Mouse (Mus musculus): ENCODE data around the gene Tram2. TPM values are rescaled to one million over a fixed set of nuclear protein-coding genes. Genes with fewer than 3 reads are reported as not detected.

The Tram2 gene
- total RNA-seq, 2 experiments from 2014 or later = 1.9 to 2.3 TPM

DNA sequence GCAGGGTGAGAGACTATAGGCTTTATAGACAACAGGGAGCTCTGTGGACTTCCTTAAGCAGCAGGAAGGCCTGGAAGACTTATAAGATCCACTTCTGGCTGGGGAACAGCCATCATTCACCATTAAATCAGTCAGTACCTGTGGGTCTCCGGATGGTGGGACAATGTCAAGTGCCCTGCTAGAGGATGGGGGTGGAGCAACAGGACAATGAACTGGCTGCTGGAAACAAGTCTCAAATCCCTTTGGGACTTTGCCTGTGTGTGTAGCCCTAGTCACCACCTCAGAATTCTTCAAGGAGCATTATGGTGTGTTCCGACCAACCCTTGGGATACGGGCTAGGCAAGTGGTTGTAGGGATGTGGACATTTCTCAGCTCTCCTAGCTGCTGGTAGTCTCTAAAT, 55.9 kb downstream of the Tram2 start:
- DNase-seq (ENCODE audit: low spot score in 2 of 2) = no peak

DNA sequence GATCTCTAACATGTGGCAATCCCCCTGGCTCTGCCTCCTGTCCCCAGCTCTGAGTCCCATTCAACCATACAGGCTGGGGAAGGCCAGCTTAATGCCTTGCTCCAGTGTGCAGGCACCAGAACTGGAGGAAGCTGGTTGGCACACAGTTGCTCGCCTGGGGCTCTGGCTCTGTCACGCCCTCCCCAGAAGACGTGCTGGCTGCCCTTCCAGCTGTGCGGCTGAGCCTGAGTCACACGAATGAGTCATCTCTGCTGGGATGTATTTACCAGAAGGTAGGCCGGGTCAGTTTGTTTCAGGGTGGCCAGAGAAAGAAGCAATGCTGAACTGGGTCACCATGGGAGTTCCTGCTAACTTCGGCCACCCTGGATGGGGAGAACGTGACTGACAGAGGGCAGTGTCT, 64.6 kb downstream of the Tram2 start:
- DNase-seq (ENCODE audit: low spot score in 2 of 2) = no peak

DNA sequence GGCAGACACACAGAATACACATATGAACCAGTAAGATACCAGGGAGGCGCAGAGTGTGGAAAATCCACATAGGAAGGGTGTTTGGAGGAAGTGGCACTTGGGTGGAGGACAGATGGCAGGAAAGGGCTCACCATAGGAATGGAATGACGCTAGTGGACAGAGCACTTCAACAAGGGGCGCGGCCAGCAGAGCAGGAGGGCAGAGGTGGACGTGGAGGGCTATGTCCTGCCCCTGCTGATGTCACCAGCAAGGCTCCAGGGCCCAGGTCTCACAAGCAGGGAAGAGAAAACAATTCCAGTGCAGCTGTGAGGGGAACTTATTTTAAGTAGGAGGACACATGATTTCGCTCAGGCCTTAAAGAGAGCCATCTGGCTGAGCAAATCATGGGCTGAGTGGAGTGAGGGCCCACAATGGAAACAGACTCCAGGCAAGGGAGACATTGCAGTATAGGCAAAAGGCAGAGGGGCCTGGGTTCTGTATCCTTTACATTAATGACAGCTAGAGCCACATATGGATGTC, 68.7 kb downstream of the Tram2 start:
- no peak for DNase-seq (ENCODE audit: low spot score in 2 of 2)

DNA sequence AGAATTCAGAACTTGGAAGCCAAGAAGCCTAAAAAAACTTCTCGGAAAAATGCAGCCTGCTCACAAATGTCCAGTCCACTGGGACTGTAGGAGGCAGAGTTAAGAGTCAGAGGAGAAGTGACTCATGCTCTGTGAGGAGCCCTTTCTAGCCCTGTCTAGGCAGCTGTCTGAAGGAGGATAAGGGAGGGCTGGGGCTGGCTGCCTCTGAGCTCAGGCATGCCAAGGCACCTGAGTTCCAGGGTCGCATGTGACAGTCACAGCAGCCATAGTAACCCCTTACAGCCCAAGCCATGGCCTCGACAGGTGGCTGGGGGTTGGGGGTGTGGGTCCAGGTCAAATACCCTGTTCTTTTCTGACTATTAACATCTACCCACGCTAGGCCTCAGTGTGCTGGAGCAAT, 70.1 kb downstream of the Tram2 start:
- no peak for DNase-seq (ENCODE audit: low spot score in 2 of 2)

DNA sequence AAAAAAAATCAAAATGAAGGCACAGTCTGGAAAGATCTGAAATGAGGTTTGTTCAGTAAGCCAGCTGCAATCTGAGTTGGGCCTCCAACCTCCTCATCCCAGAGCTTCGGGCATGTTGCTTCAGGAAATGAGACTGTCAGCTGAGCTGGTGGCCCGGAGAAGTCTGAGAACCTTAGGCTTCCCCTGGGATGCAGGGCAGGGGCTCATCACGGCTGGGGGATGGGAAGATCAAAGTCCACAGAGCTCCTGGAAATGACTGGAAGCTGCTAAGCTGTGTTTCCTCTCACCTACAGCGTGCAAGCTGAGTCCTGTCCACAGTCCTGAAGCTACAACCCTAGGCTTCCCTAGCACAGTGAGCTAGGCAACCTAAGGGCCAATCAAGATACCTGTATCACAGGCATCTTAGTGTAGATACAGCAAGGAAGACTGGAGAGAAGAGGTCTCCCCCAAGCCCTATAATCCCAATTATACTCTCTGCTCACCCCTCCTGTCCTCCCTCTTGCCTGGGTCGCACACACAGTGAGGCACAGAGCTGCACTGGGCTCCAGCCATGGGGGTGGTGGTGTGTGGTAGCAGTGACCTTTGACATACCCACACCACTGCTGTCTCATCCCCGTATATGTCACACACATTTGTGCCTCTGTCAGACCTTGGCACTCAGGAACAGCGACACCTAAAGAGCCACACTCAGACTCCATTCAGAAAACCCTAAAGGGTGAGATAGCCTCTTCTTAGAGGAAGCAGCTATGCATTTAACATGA, 70.9 kb downstream of the Tram2 start:
- DNase-seq (ENCODE audit: low spot score in 2 of 2) = no peak

DNA sequence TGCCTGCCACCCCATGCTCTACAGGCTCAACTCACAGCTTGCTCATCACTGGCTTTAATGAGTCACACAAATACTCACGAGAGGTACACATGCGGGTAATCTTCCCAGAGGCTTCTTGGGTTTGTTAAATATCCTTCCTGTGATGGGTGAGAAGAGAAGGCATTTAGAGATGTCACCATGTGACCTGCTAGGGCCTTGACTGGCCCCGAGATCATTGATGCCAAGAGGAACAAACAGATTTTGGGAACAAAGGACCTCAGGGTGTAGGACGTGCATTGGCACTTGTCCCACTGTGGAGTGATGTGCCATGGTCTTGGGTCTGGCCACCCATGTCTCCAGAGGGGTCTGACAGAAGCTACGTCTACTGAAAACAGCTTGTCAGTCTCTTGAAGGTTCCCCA, 72.3 kb downstream of the Tram2 start:
- DNase-seq (ENCODE audit: low spot score in 2 of 2) = no peak

DNA sequence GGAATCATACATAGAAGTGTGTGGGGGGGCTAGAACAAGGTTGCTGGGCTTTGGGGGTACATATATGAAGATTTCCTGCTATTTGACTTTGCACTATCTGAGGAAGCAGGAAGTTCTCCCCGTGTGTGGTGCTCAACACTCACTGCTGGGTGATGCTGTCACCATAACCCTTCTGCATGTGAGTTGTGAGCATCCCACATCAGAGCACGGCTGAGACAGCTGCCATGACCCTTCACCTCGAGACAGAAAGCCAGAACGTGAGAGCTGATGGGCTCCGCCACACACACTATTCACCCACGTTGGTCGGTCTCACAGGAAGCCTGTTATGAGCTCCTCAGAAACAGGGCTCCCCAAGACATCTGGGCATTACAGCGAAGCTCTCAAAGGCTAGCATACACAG, 74.4 kb downstream of the Tram2 start:
- no peak for DNase-seq (ENCODE audit: low spot score in 2 of 2)

DNA sequence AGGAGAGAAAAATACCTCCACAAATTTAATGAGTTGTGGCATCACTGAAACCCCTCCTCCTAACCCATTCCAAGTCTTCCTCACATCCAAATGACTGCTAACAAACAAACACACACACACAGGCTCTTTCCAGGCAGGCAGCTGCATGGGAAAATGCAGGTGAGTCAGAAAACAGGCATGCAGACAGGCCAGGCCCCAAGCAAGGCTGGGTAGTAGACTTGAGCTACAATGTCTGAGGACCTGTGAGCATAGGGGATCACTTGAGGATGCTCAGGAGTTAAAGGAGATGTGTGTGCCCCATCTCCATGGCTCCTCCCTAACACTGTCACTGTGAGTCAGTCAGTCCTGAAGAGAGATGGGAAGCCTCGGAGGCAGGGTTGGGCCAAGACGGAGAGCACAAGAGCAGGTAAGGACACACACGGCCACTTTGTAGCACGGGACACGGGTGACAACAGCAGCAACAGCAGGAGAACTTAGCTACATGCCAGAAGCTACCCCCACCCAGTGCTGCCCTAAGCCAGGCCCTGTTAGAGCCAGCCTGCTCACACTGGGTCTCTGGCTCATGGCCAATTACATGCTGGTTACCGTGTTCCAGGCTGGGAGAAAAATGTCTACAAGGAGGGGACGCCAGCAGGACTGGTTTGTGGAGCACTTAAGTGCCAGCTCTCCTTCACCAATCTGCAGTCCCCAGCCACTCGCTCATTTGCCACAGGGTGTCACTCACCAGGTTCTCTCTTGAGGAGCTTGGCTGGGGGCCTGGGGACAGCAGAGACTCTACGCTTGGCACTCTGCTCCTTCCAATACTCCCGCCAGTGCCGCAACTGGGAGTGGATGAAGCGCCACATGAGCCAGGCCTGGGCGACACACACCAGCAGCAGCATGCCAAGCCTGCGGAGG, 76.5 kb downstream of the Tram2 start:
- DNase-seq (ENCODE audit: low spot score in 2 of 2) = peak; percentile 31 to 37

DNA sequence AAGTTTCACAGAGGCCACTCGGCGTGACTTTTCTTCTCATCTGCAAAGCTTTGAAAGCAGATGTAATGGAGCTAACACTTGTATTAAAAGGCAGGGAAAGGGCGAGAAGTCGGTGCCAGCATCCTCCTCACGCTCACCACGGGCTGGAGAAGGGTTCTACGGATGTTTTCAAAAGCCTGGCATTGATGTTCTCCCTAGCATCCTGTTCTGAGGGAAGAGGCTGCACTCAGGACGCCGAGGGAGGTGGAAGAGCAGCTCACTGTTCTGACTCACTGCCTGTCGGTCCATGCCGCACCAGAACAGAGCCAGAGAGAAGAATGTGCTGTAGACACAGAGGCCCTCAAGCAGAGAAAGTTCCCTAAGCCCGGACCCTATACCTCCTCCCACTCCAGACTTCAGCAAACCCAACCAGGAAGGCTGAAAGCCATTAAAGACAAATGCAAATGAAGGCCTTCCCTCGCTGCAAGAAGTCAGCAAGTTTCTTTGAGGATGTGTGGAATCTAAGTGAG, 81.1 kb downstream of the Tram2 start:
- no peak for DNase-seq (ENCODE audit: low spot score in 2 of 2)

DNA sequence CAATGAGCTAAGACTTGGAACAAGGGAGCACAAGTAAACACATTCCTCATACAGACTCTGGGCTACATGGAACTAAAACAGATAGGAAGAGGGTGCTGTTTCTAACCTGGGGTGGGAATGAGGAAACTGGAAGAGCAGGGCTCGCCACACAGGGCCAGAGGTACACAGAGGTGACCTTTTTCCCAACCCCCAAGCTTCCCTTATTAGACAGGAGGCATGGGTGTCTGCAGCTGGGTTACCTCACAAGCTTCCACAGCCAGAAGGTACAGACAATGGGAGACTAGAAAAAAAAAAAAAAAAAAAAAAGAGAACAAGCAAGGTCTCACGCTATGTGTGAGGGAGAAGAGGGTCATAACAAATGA, 81.7 kb downstream of the Tram2 start:
- DNase-seq (ENCODE audit: low spot score in 2 of 2) = no peak

DNA sequence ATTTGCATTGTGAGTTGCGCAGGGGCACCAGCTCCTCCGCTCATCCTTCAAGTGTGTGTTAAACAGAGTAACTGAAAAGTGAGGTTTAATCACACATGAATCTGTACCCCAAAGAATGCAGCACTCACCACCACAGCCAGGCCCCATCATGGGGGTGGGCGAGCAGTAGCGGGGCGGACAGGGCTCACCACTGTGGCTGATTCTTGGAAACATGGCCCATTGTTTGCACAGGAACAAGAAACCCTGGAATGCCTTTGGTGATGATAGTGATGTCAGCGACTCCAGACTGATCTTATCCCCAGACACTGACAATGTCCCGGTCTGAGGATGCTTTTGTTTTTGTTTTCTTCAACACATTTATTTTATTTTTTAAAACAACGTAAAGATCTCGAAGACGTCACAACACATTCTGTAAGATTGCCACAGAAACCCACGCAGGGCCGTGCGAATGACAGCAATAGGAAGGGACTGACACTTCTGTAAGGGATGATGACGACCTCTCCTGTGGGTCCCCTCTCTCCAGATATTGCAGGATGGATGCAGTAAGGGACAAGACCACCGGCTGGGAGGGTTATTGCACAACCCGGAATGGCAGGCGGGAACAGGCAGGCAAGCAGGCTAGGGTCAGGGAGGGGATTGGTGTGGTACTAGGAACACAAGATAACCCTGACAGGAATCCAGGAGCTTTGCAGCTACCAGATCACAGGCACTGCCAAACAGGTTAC, 82.3 kb downstream of the Tram2 start:
- DNase-seq (ENCODE audit: low spot score in 2 of 2) = no peak

DNA sequence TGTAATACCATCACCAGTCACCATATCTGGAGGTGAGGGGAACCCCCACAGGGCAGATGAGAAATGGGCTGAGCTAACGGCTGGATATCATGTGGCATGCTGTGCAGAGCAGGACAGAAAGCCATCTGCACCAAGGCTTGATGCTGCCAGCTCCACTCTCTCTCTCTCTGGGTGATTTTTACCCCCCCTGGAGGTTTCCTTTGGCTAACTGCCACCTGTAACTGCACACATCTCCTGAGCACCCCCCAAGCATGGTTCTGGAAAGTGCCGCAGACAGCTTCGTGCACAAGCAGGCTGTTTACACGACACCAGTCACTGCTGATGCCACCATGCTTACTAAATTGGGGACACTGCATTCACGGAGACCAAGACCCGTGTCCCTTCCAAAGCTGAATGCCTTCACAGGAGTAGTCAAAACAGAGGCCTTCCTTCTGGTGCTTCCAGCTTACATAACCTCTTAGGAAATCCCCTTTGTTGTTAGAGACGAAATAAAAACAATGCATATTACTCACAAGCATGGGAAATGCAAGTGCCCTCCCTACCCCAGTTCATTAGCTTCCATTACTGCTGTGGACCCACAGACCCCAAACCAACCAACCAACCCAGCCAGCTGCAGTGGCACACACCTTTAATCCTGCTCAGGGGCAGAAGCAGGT, 83.6 kb downstream of the Tram2 start:
- DNase-seq (ENCODE audit: low spot score in 2 of 2) = no peak

DNA sequence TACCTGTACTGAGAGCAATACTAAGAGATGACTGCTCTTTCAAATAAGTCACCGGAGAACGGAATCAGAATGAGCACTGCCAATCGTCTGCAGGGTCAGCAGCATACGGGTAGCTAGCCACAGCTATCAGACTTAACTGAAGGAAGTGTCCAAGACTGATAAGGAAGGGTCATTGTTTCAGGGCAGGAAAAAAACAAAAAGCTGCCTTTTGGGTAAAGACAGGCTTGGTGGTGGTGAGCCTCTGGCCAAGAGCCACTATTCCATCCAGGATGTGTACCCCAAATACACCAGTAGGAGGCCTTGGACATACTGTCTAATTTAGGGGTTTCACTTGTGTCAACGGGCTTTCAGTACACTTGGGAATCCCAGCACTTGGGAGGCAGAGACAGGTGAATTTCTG, 84.7 kb downstream of the Tram2 start:
- no peak for DNase-seq (ENCODE audit: low spot score in 2 of 2)

DNA sequence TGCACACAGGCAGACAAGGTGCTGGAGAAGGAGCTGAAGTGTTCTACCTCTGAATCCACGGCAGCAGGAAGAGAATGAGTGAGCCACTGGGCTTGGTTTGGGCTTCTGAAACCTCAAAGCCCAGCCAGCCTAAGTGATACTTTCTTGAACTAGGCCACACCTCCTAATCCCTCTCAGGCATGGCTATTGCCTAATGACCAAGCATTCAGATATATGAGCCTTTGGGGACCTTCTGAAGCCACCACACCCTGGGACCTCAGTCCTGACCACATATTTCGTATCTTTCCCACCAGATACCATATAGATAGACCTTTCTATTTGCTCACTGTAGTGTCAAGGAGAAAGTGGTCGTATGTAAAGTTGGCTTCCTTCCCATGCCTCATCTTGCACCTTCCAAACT, 85.3 kb downstream of the Tram2 start:
- no peak for DNase-seq (ENCODE audit: low spot score in 2 of 2)

DNA sequence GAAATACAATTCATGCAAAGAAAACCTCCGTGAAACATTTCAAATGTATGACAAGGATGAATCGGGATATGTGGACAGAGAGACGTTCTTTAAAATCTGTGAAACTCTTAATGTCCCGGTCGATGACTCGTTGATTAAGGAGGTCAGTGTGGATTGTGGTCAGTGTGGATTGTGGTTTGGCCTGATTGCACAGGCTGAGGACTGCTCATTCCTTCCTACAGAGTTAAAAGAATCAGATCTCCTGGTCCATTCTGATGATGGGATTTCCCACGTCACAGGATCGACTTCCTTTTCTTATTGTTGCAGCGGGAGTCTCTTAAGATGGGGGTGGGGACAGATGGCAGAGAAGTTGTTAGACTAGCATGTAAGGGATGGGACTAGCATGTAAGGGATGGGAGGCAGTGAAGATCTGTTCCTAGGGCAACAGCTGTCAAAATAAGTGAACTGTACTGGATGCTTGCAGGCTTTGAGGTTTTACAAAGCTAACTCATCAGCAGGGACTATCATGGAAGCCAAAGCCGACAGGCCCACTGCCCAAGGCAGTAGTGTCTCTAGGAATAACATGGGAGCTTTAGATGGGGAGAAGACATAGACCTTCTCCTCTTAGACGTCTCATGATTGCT, 89.5 kb downstream of the Tram2 start:
- DNase-seq (ENCODE audit: low spot score in 2 of 2) = no peak

DNA sequence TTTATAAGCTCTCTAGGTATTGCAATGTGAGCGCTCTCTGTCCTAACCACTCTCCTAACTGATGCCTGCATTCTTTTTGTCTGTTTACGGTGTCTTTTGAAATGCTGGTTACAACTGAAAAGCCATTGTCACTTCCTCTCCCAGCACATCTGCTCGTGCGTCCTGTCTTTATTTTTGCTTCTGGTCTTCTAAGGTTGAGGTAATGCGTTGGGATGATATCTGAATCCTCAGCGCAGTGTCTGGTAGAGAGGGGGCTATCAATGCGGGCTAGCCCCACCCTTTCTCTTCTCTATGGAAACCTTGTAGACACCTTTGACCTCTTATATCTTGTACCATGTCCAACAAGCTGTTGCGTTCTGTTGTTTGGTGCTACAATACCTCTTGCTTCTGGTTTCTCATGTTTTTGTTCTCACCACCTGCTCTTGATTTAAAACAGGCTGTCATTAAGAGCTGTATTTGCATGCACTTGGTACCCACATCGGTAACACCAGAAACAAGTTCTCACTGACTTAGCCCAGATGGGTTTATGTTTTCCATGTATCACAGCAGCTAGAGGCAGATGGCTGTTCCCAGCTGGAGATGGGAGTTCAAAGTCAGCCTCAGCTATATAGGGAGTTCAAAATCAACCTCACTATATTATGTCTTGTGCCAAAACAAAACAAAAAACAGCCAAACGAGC, 92.5 kb downstream of the Tram2 start:
- DNase-seq (ENCODE audit: low spot score in 2 of 2) = no peak

DNA sequence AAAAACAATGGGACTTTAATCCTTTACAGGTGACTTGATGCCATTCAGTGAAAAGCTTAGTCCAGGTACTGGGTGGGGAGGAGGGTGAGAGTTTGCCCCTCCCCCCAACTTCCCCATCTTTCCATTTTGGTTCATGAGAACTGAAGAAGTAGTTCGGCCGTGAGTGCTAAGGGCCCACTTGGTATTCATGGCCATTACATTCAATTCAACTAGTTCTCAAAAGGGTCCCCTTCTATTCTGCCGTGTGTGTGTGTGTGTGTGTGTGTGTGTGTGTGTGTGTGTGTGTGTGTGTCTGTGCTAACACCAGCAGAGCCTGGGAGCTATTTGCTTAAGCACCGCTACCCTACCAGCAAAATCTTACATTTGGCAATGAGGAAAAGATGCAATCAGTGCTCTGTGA, 94.4 kb downstream of the Tram2 start:
- no peak for DNase-seq (ENCODE audit: low spot score in 2 of 2)

DNA sequence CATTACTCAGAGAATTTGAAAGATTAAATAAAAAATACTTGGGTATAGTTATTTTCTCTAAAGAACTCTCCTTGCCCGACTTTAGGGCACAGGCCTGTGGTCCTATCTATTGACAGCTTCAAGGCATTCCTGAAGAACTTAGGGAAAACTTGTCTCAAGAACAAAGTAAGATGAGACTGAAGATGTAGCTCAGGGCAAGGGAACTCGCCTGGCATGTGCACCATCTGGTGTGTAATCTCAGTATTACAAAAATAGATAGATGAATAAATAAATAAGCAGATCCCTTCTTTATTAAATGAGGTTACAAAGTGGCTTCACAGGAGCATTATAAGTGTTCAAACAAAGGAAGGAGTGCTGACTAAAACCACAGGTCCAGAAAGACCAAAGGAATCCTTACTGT, 94.9 kb downstream of the Tram2 start:
- no peak for DNase-seq (ENCODE audit: low spot score in 2 of 2)

DNA sequence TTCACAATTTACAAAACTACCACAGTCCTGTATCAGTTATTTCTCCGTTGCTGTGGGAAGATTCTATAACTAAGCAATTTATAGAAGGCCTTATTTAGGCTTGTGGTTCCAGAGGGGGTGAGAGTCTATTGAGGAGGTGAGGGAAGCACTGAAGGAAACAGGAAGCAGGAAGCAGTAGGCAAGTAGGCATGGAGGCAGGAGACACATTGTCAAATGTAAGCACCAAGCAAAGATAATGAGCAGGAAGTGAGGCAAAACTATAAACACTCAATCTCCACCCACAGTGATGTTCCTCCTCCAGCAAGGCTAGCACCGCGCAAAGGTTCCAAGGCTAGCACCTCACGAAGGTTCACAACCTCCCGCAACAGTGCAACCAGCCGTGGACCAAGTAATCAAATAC, 97.3 kb downstream of the Tram2 start:
- no peak for DNase-seq (ENCODE audit: low spot score in 2 of 2)

DNA sequence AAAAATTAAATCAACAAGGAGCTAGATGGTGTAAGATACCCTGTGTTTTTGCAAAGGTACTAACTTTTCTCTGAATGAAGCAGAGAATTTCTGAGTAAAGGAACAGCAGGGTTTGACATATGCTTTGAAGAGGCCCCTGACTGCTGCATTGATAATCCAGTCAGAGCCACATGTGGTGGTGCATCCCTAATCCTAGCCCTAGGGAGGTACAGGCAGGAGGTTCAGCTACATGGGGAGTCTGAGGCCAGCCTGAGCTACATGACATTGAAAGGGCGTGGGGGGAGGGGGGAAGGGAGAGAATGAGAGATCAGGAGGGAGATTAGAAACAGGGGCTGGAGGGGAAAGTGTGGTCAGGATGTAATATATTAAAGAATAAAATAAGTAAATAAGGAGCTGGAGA, 98.5 kb downstream of the Tram2 start:
- DNase-seq (ENCODE audit: low spot score in 2 of 2) = no peak
